Mouse (Mus musculus) CH12.LX (cell line): ENCODE results near the gene Mroh3. TPM values are rescaled to one million over a fixed set of nuclear protein-coding genes. Genes with fewer than 3 reads are reported as not detected.

ENCODE experiments used
- DNase-seq: peaks from one replicate; pipeline ENCODE4 v3.0.0-alpha.2; 2013; ENCODE audit errors: extremely low read depth
- H3K27ac ChIP-seq: 2 replicates; pipeline ENCODE4 v1.5.1; 2012; ENCODE audit warnings: low read depth, mild to moderate bottlenecking, control low read depth, moderate library complexity; ENCODE audit not compliant: insufficient read depth
- H3K27me3 ChIP-seq: replicated peaks from 2 replicates; pipeline ENCODE3; 2012; ENCODE audit warnings: inconsistent platforms
- H3K36me3 ChIP-seq, 2 experiments: replicated peaks in 1 of 2; 2 replicates each; pipeline versions ENCODE3 to v1.6.1; 2012; ENCODE audit warnings: inconsistent platforms in 1 of 2, low read length in 1 of 2, mild to moderate bottlenecking in 1 of 2, mixed read lengths in 1 of 2, moderate library complexity in 1 of 2; ENCODE audit not compliant: control insufficient read depth in 1 of 2, insufficient read depth in 1 of 2
- H3K4me1 ChIP-seq, 2 experiments: 2 replicates each; pipeline ENCODE4 v1.6.1; 2012; ENCODE audit warnings: inconsistent platforms in 1 of 2, moderate library complexity in 1 of 2; ENCODE audit not compliant: insufficient read depth in 2 of 2, control insufficient read depth in 1 of 2
- H3K4me2 ChIP-seq: 2 replicates; pipeline ENCODE4 v1.6.1; 2012; ENCODE audit warnings: low read depth, mild to moderate bottlenecking, control low read depth; ENCODE audit not compliant: poor library complexity, insufficient read depth, severe bottlenecking
- H3K4me3 ChIP-seq, 3 experiments: fragments of 150-350 bp in 1 of 3; sonication (generic) in 1 of 3; replicated peaks in 1 of 3; 2 replicates each; pipeline versions ENCODE3 to v1.5.1; 2011 to 2012; ENCODE audit warnings: low read depth in 2 of 3, low read length in 2 of 3, mild to moderate bottlenecking in 2 of 3, moderate library complexity in 2 of 3, control low read depth in 1 of 3, improper control_type of control experiment in 1 of 3, inconsistent platforms in 1 of 3, mixed read lengths in 1 of 3; ENCODE audit not compliant: poor library complexity in 1 of 3
- H3K79me2 ChIP-seq: replicated peaks from 2 replicates; pipeline ENCODE4 v1.6.1; 2012; ENCODE audit warnings: mild to moderate bottlenecking, moderate library complexity; ENCODE audit not compliant: control insufficient read depth, poor library complexity, insufficient read depth, severe bottlenecking; ENCODE audit errors: extremely low read depth
- H3K9ac ChIP-seq: 2 replicates; pipeline ENCODE4 v1.6.1; 2012; ENCODE audit warnings: low read depth, mild to moderate bottlenecking, control low read depth, moderate library complexity; ENCODE audit not compliant: insufficient read depth
- H3K9me3 ChIP-seq: replicated peaks from 2 replicates; pipeline ENCODE3; 2012; ENCODE audit warnings: low read length, inconsistent platforms, mixed read lengths
- BHLHE40 ChIP-seq: IDR thresholded peaks from 2 replicates; pipeline ENCODE4 v1.6.1; 2011; ENCODE audit warnings: mild to moderate bottlenecking, low read depth, low read length, improper control_type of control experiment
- E2F4 ChIP-seq: IDR thresholded peaks from 2 replicates; pipeline ENCODE4 v1.6.1; 2011; ENCODE audit warnings: low read depth, low read length, improper control_type of control experiment; ENCODE audit not compliant: insufficient replicate concordance
- ELF1 ChIP-seq: IDR thresholded peaks from 2 replicates; pipeline ENCODE4 v1.6.1; 2014; ENCODE audit warnings: low read depth, mild to moderate bottlenecking, inconsistent platforms, low read length, improper control_type of control experiment
- EP300 ChIP-seq: IDR thresholded peaks from 2 replicates; pipeline ENCODE4 v1.6.1; 2011; ENCODE audit warnings: low read length, improper control_type of control experiment
- HCFC1 ChIP-seq: IDR thresholded peaks from 2 replicates; pipeline ENCODE4 v1.6.1; 2012; ENCODE audit warnings: low read depth, mild to moderate bottlenecking, inconsistent platforms, low read length, improper control_type of control experiment
- IRF4 ChIP-seq: IDR thresholded peaks from 2 replicates; pipeline ENCODE4 v1.6.1; 2014; ENCODE audit warnings: low read depth, mild to moderate bottlenecking, inconsistent platforms, low read length, improper control_type of control experiment
- JUND ChIP-seq: conservative IDR thresholded peaks from 2 replicates; pipeline ENCODE4 v1.6.1; 2011; ENCODE audit warnings: low read depth, low read length, improper control_type of control experiment
- MAFK ChIP-seq: IDR thresholded peaks from 2 replicates; pipeline ENCODE4 v1.6.1; 2011; ENCODE audit warnings: low read length, improper control_type of control experiment; ENCODE audit not compliant: insufficient replicate concordance
- MAX ChIP-seq: IDR thresholded peaks from 2 replicates; pipeline ENCODE4 v1.6.1; 2011; ENCODE audit warnings: low read length, improper control_type of control experiment
- MXI1 ChIP-seq: IDR thresholded peaks from 2 replicates; pipeline ENCODE4 v1.6.1; 2011; ENCODE audit warnings: mild to moderate bottlenecking, low read depth, low read length, improper control_type of control experiment
- NELFE ChIP-seq: IDR thresholded peaks from 2 replicates; pipeline ENCODE4 v1.6.1; 2011; ENCODE audit warnings: low read depth, low read length, improper control_type of control experiment
- NRF1 ChIP-seq: IDR thresholded peaks from 2 replicates; pipeline ENCODE4 v1.6.1; 2014; ENCODE audit warnings: low read depth, mild to moderate bottlenecking, inconsistent platforms, low read length, improper control_type of control experiment, moderate library complexity
- PAX5 ChIP-seq: IDR thresholded peaks from 2 replicates; pipeline ENCODE4 v1.6.1; 2012; ENCODE audit warnings: low read length, inconsistent platforms, mixed read lengths
- POLR2A ChIP-seq: IDR thresholded peaks from 2 replicates; pipeline ENCODE4 v1.6.1; 2011; ENCODE audit warnings: low read depth, mild to moderate bottlenecking, improper control_type of control experiment, low read length
- POLR2AphosphoS2 ChIP-seq: IDR thresholded peaks from 2 replicates; pipeline ENCODE4 v1.6.1; 2011; ENCODE audit warnings: low read depth, low read length, improper control_type of control experiment
- RAD21 ChIP-seq: IDR thresholded peaks from 2 replicates; pipeline ENCODE4 v1.6.1; 2011; ENCODE audit warnings: low read depth, mild to moderate bottlenecking, low read length, improper control_type of control experiment, moderate library complexity
- SIN3A ChIP-seq: IDR thresholded peaks from 2 replicates; pipeline ENCODE4 v1.6.1; 2012; ENCODE audit warnings: low read length, improper control_type of control experiment, inconsistent platforms
- SMC3 ChIP-seq: IDR thresholded peaks from 2 replicates; pipeline ENCODE4 v1.6.1; 2011; ENCODE audit warnings: low read depth, low read length, improper control_type of control experiment
- UBTF ChIP-seq: IDR thresholded peaks from 2 replicates; pipeline ENCODE4 v1.6.1; 2012; ENCODE audit warnings: low read depth, mild to moderate bottlenecking, inconsistent platforms, low read length, improper control_type of control experiment, moderate library complexity
- USF1 ChIP-seq: IDR thresholded peaks from 2 replicates; pipeline ENCODE4 v1.6.1; 2014; ENCODE audit warnings: low read depth, mild to moderate bottlenecking, inconsistent platforms, low read length, improper control_type of control experiment
- ZC3H11A ChIP-seq: IDR thresholded peaks from 2 replicates; pipeline ENCODE4 v1.6.1; 2012; ENCODE audit warnings: low read depth, mild to moderate bottlenecking, inconsistent platforms, low read length, improper control_type of control experiment
- ZMIZ1 ChIP-seq: IDR thresholded peaks from 2 replicates; pipeline ENCODE4 v1.6.1; 2012; ENCODE audit warnings: low read depth, mild to moderate bottlenecking, inconsistent platforms, low read length, improper control_type of control experiment
- ZNF384 ChIP-seq: IDR thresholded peaks from 2 replicates; pipeline ENCODE4 v1.6.1; 2012; ENCODE audit warnings: low read depth, low read length, improper control_type of control experiment, inconsistent platforms
- dilution Hi-C: fragments of 300-500 bp; cut with MboI; formaldehyde crosslinking; loops from 2 replicates; pipeline ENCODE4 v1.14.3; 2020; ENCODE audit warnings: low sequenced_read_pairs; ENCODE audit not compliant: extremely low pct_unique_long_range_greater_than_20kb, extremely low pct_ligation_motif_present
- in situ Hi-C: fragments of 300-500 bp; cut with MboI; formaldehyde crosslinking; loops from 3 replicates; pipeline ENCODE4 v1.14.3; 2019; ENCODE audit warnings: low sequenced_read_pairs, low pct_ligation_motif_present, low pct_unique_long_range_greater_than_20kb, mixed read lengths
- polyA plus RNA-seq: library from polyadenylated mRNA; unstranded; fragments of >175 nt; gene quantifications from 2 replicates; pipeline ENCODE4 v1.2.1, GENCODE M21; 2012; ENCODE audit warnings: low read depth; ENCODE audit not compliant: insufficient read length
- total RNA-seq, 2 experiments: library from RNA; depleted of rRNA; stranded (reverse); fragments of 300-350 nt in 1 of 2; fragments of >200 nt in 1 of 2; gene quantifications; 2 replicates each; pipeline ENCODE4 v1.2.3; 2012 to 2014

The Mroh3 gene
- total and polyA plus RNA-seq, 3 experiments: not detected

GRCm38 (mm10) chr1:136232986-136233790 lies 20.6 kb upstream of the Mroh3 start:
- no peak for DNase-seq
- H3K79me2 ChIP-seq: no peaks in the 10 kb centered on the region
- in situ Hi-C loops (no loop called here), dilution Hi-C loops (no loop called here)
- no peaks in the 10 kb centered on the region for H3K9me3 ChIP-seq
- no peak overlapping the region for H3K9ac ChIP-seq
- H3K4me1 ChIP-seq: peaks cover 6 to 18% of the 10 kb centered on the region in 2 experiments; a peak in 2 of 4 replicates
- TF ChIP-seq JUND: no peak
- TF ChIP-seq ZMIZ1: no peak
- TF ChIP-seq E2F4: no peak
- TF ChIP-seq POLR2AphosphoS2: no peak
- no peak for TF ChIP-seq EP300
- no peak for TF ChIP-seq USF1
- no peaks in the 10 kb centered on the region for H3K36me3 ChIP-seq
- no peak overlapping the region for H3K27ac ChIP-seq
- no peak overlapping the region for H3K4me3 ChIP-seq
- peaks cover 22% of the 10 kb centered on the region for H3K27me3 ChIP-seq
- peak overlapping the region; percentile 80 for H3K4me2 ChIP-seq

- Histone ChIP-seq H3K4me1 (peaks cover 6 to 18% of the 10 kb centered on the region in 2 experiments; a peak in 2 of 4 replicates), H3K79me2 (no peaks in the 10 kb centered on the region), H3K9ac (no peak overlapping the region), H3K4me2 (no peak overlapping the region), H3K9me3 (no peaks in the 10 kb centered on the region), H3K27me3 (peaks cover 22% of the 10 kb centered on the region), H3K36me3 (no peaks in the 10 kb centered on the region), H3K27ac (no peak overlapping the region), H3K4me3 (no peak overlapping the region)
- dilution Hi-C loops: no loop called here
- TF ChIP-seq SMC3 (no peak), ZNF384 (peak; percentile 51)
- DNase-seq: no peak
- in situ Hi-C loops: no loop called here
Observed at GRCm38 (mm10) chr1:136232285-136232926, 19.8 kb upstream of the Mroh3 start.

- Histone ChIP-seq H3K27me3 (peaks cover 22% of the 10 kb centered on the region), H3K9ac (no peak overlapping the region), H3K9me3 (no peaks in the 10 kb centered on the region), H3K27ac (no peak overlapping the region), H3K4me2 (no peak overlapping the region), H3K4me3 (no peak overlapping the region), H3K36me3 (no peaks in the 10 kb centered on the region), H3K4me1 (peaks cover 9 to 20% of the 10 kb centered on the region in 2 experiments), H3K79me2 (no peaks in the 10 kb centered on the region)
- TF ChIP-seq MXI1 (no peak), BHLHE40 (no peak), ZC3H11A (no peak), ELF1 (no peak), NELFE (no peak), SIN3A (no peak), ZNF384 (no peak), MAFK (no peak), POLR2AphosphoS2 (no peak), HCFC1 (no peak), RAD21 (no peak), SMC3 (no peak), PAX5 (no peak), POLR2A (no peak), NRF1 (no peak), IRF4 (no peak), UBTF (no peak), MAX (no peak), EP300 (no peak)
- in situ Hi-C loops (no loop called here), dilution Hi-C loops (no loop called here)
- no peak for DNase-seq
Observed at GRCm38 (mm10) chr1:136231596-136231995, 19.0 kb upstream of the Mroh3 start.
